Mouse (Mus musculus) CH12.LX (cell line): Measurements from ENCODE around the gene Wdr77. TPM values are rescaled to one million over a fixed set of nuclear protein-coding genes. Genes with fewer than 3 reads are reported as not detected.

Source experiments
- DNase-seq: peaks from one replicate; pipeline ENCODE4 v3.0.0-alpha.2; 2013; ENCODE audit errors: extremely low read depth
- H3K27ac ChIP-seq: 2 replicates; pipeline ENCODE4 v1.5.1; 2012; ENCODE audit warnings: low read depth, mild to moderate bottlenecking, control low read depth, moderate library complexity; ENCODE audit not compliant: insufficient read depth
- H3K27me3 ChIP-seq: replicated peaks from 2 replicates; pipeline ENCODE3; 2012; ENCODE audit warnings: inconsistent platforms
- H3K36me3 ChIP-seq, 2 experiments: replicated peaks in 1 of 2; 2 replicates each; pipeline versions ENCODE3 to v1.6.1; 2012; ENCODE audit warnings: inconsistent platforms in 1 of 2, low read length in 1 of 2, mild to moderate bottlenecking in 1 of 2, mixed read lengths in 1 of 2, moderate library complexity in 1 of 2; ENCODE audit not compliant: control insufficient read depth in 1 of 2, insufficient read depth in 1 of 2
- H3K4me1 ChIP-seq, 2 experiments: 2 replicates each; pipeline ENCODE4 v1.6.1; 2012; ENCODE audit warnings: inconsistent platforms in 1 of 2, moderate library complexity in 1 of 2; ENCODE audit not compliant: insufficient read depth in 2 of 2, control insufficient read depth in 1 of 2
- H3K4me2 ChIP-seq: 2 replicates; pipeline ENCODE4 v1.6.1; 2012; ENCODE audit warnings: low read depth, mild to moderate bottlenecking, control low read depth; ENCODE audit not compliant: poor library complexity, insufficient read depth, severe bottlenecking
- H3K4me3 ChIP-seq, 3 experiments: fragments of 150-350 bp in 1 of 3; sonication (generic) in 1 of 3; replicated peaks in 1 of 3; 2 replicates each; pipeline versions ENCODE3 to v1.5.1; 2011 to 2012; ENCODE audit warnings: low read depth in 2 of 3, low read length in 2 of 3, mild to moderate bottlenecking in 2 of 3, moderate library complexity in 2 of 3, control low read depth in 1 of 3, improper control_type of control experiment in 1 of 3, inconsistent platforms in 1 of 3, mixed read lengths in 1 of 3; ENCODE audit not compliant: poor library complexity in 1 of 3
- H3K79me2 ChIP-seq: replicated peaks from 2 replicates; pipeline ENCODE4 v1.6.1; 2012; ENCODE audit warnings: mild to moderate bottlenecking, moderate library complexity; ENCODE audit not compliant: control insufficient read depth, poor library complexity, insufficient read depth, severe bottlenecking; ENCODE audit errors: extremely low read depth
- H3K9ac ChIP-seq: 2 replicates; pipeline ENCODE4 v1.6.1; 2012; ENCODE audit warnings: low read depth, mild to moderate bottlenecking, control low read depth, moderate library complexity; ENCODE audit not compliant: insufficient read depth
- H3K9me3 ChIP-seq: replicated peaks from 2 replicates; pipeline ENCODE3; 2012; ENCODE audit warnings: low read length, inconsistent platforms, mixed read lengths
- BHLHE40 ChIP-seq: IDR thresholded peaks from 2 replicates; pipeline ENCODE4 v1.6.1; 2011; ENCODE audit warnings: mild to moderate bottlenecking, low read depth, low read length, improper control_type of control experiment
- CHD1 ChIP-seq: IDR thresholded peaks from 2 replicates; pipeline ENCODE4 v1.6.1; 2012; ENCODE audit warnings: low read depth, low read length, improper control_type of control experiment, inconsistent platforms
- CTCF ChIP-seq, 2 experiments: IDR thresholded peaks in 1 of 2; conservative IDR thresholded peaks in 1 of 2; 2 replicates each; pipeline ENCODE4 v1.5.1; 2011 to 2012; ENCODE audit warnings: low read depth in 2 of 2, low read length in 2 of 2, improper control_type of control experiment in 1 of 2, inconsistent platforms in 1 of 2, mild to moderate bottlenecking in 1 of 2, moderate library complexity in 1 of 2
- E2F4 ChIP-seq: IDR thresholded peaks from 2 replicates; pipeline ENCODE4 v1.6.1; 2011; ENCODE audit warnings: low read depth, low read length, improper control_type of control experiment; ENCODE audit not compliant: insufficient replicate concordance
- ELF1 ChIP-seq: IDR thresholded peaks from 2 replicates; pipeline ENCODE4 v1.6.1; 2014; ENCODE audit warnings: low read depth, mild to moderate bottlenecking, inconsistent platforms, low read length, improper control_type of control experiment
- ETS1 ChIP-seq: conservative IDR thresholded peaks from 2 replicates; pipeline ENCODE4 v1.6.1; 2012; ENCODE audit warnings: low read depth, mild to moderate bottlenecking, inconsistent platforms, low read length, improper control_type of control experiment, moderate library complexity
- JUND ChIP-seq: conservative IDR thresholded peaks from 2 replicates; pipeline ENCODE4 v1.6.1; 2011; ENCODE audit warnings: low read depth, low read length, improper control_type of control experiment
- MAFK ChIP-seq: IDR thresholded peaks from 2 replicates; pipeline ENCODE4 v1.6.1; 2011; ENCODE audit warnings: low read length, improper control_type of control experiment; ENCODE audit not compliant: insufficient replicate concordance
- MEF2A ChIP-seq: IDR thresholded peaks from 2 replicates; pipeline ENCODE4 v1.6.1; 2014; ENCODE audit warnings: low read depth, mild to moderate bottlenecking, inconsistent platforms, low read length, improper control_type of control experiment, borderline replicate concordance
- MYC ChIP-seq: IDR thresholded peaks from 2 replicates; pipeline ENCODE4 v1.6.1; 2011; ENCODE audit warnings: low read depth, mild to moderate bottlenecking, improper control_type of control experiment, low read length
- POLR2A ChIP-seq: IDR thresholded peaks from 2 replicates; pipeline ENCODE4 v1.6.1; 2011; ENCODE audit warnings: low read depth, mild to moderate bottlenecking, improper control_type of control experiment, low read length
- POLR2AphosphoS2 ChIP-seq: IDR thresholded peaks from 2 replicates; pipeline ENCODE4 v1.6.1; 2011; ENCODE audit warnings: low read depth, low read length, improper control_type of control experiment
- RCOR1 ChIP-seq: conservative IDR thresholded peaks from 2 replicates; pipeline ENCODE4 v1.6.1; 2012; ENCODE audit warnings: low read depth, mild to moderate bottlenecking, inconsistent platforms, low read length, improper control_type of control experiment
- SIN3A ChIP-seq: IDR thresholded peaks from 2 replicates; pipeline ENCODE4 v1.6.1; 2012; ENCODE audit warnings: low read length, improper control_type of control experiment, inconsistent platforms
- TBP ChIP-seq: conservative IDR thresholded peaks from 2 replicates; pipeline ENCODE4 v1.6.1; 2011; ENCODE audit warnings: low read depth, low read length, improper control_type of control experiment
- TCF12 ChIP-seq: IDR thresholded peaks from 2 replicates; pipeline ENCODE4 v1.6.1; 2014; ENCODE audit warnings: low read depth, mild to moderate bottlenecking, inconsistent platforms, low read length, improper control_type of control experiment
- UBTF ChIP-seq: IDR thresholded peaks from 2 replicates; pipeline ENCODE4 v1.6.1; 2012; ENCODE audit warnings: low read depth, mild to moderate bottlenecking, inconsistent platforms, low read length, improper control_type of control experiment, moderate library complexity
- USF1 ChIP-seq: IDR thresholded peaks from 2 replicates; pipeline ENCODE4 v1.6.1; 2014; ENCODE audit warnings: low read depth, mild to moderate bottlenecking, inconsistent platforms, low read length, improper control_type of control experiment
- ZMIZ1 ChIP-seq: IDR thresholded peaks from 2 replicates; pipeline ENCODE4 v1.6.1; 2012; ENCODE audit warnings: low read depth, mild to moderate bottlenecking, inconsistent platforms, low read length, improper control_type of control experiment
- ZNF384 ChIP-seq: IDR thresholded peaks from 2 replicates; pipeline ENCODE4 v1.6.1; 2012; ENCODE audit warnings: low read depth, low read length, improper control_type of control experiment, inconsistent platforms
- dilution Hi-C: fragments of 300-500 bp; cut with MboI; formaldehyde crosslinking; loops from 2 replicates; pipeline ENCODE4 v1.14.3; 2020; ENCODE audit warnings: low sequenced_read_pairs; ENCODE audit not compliant: extremely low pct_unique_long_range_greater_than_20kb, extremely low pct_ligation_motif_present
- in situ Hi-C: fragments of 300-500 bp; cut with MboI; formaldehyde crosslinking; loops from 3 replicates; pipeline ENCODE4 v1.14.3; 2019; ENCODE audit warnings: low sequenced_read_pairs, low pct_ligation_motif_present, low pct_unique_long_range_greater_than_20kb, mixed read lengths
- polyA plus RNA-seq: library from polyadenylated mRNA; unstranded; fragments of >175 nt; gene quantifications from 2 replicates; pipeline ENCODE4 v1.2.1, GENCODE M21; 2012; ENCODE audit warnings: low read depth; ENCODE audit not compliant: insufficient read length
- total RNA-seq, 2 experiments: library from RNA; depleted of rRNA; stranded (reverse); fragments of 300-350 nt in 1 of 2; fragments of >200 nt in 1 of 2; gene quantifications; 2 replicates each; pipeline ENCODE4 v1.2.3; 2012 to 2014

Wdr77 gene
- total and polyA plus RNA-seq, 3 experiments = 87.4 to 235 (median 91.2) TPM

DNA sequence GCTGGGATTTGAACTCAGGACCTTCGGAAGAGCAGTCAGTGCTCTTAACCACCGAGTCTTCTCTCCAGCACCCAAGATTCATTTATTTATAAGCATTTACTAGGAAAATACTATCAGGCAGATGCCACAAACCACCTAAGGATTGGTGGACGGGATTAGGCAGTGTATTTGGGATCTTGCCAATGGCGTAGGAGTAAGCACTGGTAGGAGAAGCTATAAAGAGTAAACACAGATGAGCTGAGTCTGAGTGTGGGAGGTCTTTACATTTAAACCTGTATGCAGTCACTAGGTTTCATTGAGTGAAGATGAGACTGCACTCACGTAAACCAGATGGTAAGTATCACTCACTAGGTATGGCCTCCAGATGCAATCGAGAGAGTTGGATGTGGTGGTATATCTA lies 25.2 kb upstream of the Wdr77 start:
- Histone ChIP-seq H3K4me1 (peaks cover 12 to 34% of the 10 kb centered on the region in 2 experiments), H3K9ac (no peak overlapping the region), H3K4me2 (no peak overlapping the region), H3K4me3 (no peak overlapping the region), H3K27me3 (no peaks in the 10 kb centered on the region), H3K9me3 (no peaks in the 10 kb centered on the region), H3K79me2 (no peaks in the 10 kb centered on the region; the same call in 1 of the 2 replicates), H3K27ac (no peak overlapping the region), H3K36me3 (peaks cover 5 to 17% of the 10 kb centered on the region in 2 experiments)
- no peak for DNase-seq
- in situ Hi-C loops = no loop called here
- no peak for TF ChIP-seq RCOR1
- TF ChIP-seq JUND = no peak
- no peak for TF ChIP-seq SIN3A
- TF ChIP-seq TCF12 = no peak
- no peak for TF ChIP-seq ELF1
- no peak for TF ChIP-seq BHLHE40
- TF ChIP-seq ZMIZ1 = no peak
- no peak for TF ChIP-seq ETS1
- no peak for TF ChIP-seq UBTF
- no peak for TF ChIP-seq E2F4
- no peak for TF ChIP-seq USF1
- no peak for TF ChIP-seq POLR2AphosphoS2
- no peak for TF ChIP-seq ZNF384
- no peak for TF ChIP-seq CTCF (conservative IDR thresholded peaks at IDR 0.05 in 1 of 2, IDR thresholded peaks at IDR 0.05 in 1 of 2; ENCODE audit: low read depth in 2 of 2, low read length in 2 of 2)
- TF ChIP-seq CHD1 = no peak
- TF ChIP-seq MEF2A = no peak
- dilution Hi-C loops = no loop called here

DNA sequence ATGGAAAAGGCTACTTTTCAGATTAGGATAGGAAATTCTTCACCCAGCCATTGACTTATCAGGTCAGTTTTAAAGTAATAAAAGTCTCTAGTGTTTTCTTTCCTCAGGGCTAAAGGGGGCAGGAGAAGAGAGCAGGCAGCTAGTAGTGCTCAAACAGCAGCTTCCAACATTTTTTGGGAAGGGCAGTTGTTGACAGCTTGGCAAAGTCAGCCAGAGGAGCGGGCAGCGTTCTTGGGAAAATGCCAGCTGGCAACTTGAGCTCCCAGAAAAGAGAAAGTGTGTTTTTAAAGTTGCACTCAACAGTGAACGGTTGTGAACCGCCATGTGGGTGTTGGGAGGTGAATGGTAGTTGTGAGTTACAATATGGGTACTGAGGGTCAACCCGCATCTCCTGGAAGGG lies 24.1 kb upstream of the Wdr77 start:
- TF ChIP-seq MYC (no peak), E2F4 (no peak), MAFK (no peak), TBP (no peak), SIN3A (no peak), JUND (no peak), POLR2A (no peak)
- dilution Hi-C loops = no loop called here
- Histone ChIP-seq H3K79me2 (no peaks in the 10 kb centered on the region; the same call in 1 of the 2 replicates), H3K9ac (no peak overlapping the region), H3K27ac (no peak overlapping the region), H3K36me3 (peaks cover 5 to 17% of the 10 kb centered on the region in 2 experiments), H3K27me3 (no peaks in the 10 kb centered on the region), H3K4me1 (peaks cover 5 to 23% of the 10 kb centered on the region in 2 experiments; a peak in 3 of 4 replicates), H3K4me3 (no peak overlapping the region), H3K4me2 (no peak overlapping the region), H3K9me3 (no peaks in the 10 kb centered on the region)
- in situ Hi-C loops = no loop called here
- DNase-seq = no peak
